Mouse (Mus musculus) megakaryocyte, embryonic 14.5 days (primary cell): ENCODE measurements around the gene Sema4b.

Source experiments
- FLI1 ChIP-seq: IDR thresholded peaks from 2 replicates; pipeline ENCODE4 v1.6.1; 2012; ENCODE audit warnings: low read length, inconsistent platforms, mixed read lengths
- GATA1 ChIP-seq: IDR thresholded peaks from 3 replicates; pipeline ENCODE4 v1.6.1; 2012; ENCODE audit warnings: mixed read lengths, low read length, inconsistent platforms, borderline replicate concordance

DNA sequence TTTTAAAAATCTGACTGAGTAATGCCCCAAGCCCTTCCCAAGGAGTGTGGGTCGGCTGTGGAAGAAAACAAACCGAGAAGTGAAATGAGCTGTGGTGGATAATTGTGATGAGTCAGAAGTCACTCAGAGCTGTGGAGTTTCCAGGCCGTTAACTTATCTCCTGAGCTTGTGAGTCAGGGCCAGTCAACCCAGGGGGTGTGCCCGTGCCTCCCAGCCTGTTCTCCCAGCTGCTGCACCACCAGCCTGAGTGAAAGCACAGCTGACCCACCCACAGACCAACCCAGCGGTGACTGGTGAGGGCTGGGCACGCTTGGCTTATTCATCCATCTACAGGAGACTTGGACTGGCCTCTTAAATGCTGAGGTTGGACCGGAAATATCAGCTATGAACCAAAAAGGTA lies 19.9 kb upstream of the Sema4b start:
- TF ChIP-seq GATA1 = no peak
- no peak for TF ChIP-seq FLI1
